Mouse (Mus musculus): Measurements from ENCODE around the gene Btnl1. TPM values are rescaled to one million over a fixed set of nuclear protein-coding genes. Genes with fewer than 3 reads are reported as not detected.

The Btnl1 gene
- polyA plus RNA-seq, 1 experiment from 2014 or later = not detected

DNA sequence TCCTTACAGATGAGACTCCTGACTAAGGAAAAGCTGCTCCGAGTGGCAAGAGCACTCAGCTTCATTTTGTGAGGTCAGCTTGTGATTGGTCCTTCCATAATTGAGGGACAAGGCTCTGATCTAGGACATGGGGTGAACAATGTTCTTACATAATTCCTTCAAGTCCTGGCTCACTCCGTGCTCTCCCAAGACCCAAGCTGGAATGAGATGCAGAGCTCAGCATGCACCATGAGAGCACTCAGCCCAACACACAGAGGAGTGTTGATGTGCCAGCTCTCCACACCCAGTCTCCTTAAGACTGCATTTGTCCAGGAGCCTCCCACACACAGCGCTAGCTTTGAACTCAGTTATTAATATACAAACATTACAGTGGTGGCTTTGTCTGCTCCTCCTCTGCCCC, 7.8 kb downstream of the Btnl1 start:
- DNase-seq (ENCODE audit: low read depth, low spot score) (no peak), ATAC-seq (no peak)
- ChIA-PET CTCF (interaction anchor here (1.1 kb wide), 1 partner anchor 10 kb away, joined by 3 read pairs; no protein-coding TSS in a partner anchor), POLR2A (no interaction called here)
- no peak for TF ChIP-seq CTCF (IDR thresholded peaks at IDR 0.05)
- peaks cover 45% of the 10 kb centered on the region for H3K27me3 ChIP-seq
- in situ Hi-C loops (cut with MboI; ENCODE audit: low pct_unique_long_range_greater_than_20kb) = no loop called here

DNA sequence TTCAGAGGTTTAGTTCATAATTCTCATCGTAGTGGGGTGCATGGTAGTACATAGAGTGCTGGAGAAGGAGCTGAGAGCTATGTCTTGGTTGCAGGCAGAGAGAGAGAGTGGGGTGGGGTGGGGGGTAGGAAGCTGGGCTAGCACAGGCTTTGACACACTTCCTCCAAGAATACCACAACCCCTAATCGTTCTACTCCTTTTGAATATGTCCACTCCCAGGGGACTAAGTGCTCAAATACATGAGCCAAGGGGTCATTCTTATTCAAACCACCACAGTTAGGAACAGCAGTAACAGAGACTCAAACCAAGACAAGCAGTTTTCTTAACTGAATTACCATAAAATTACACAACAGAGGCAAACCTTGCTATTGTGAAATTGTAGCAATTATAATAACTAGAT, 9.7 kb downstream of the Btnl1 start:
- no peak for ATAC-seq
- in situ Hi-C loops (cut with MboI; ENCODE audit: low pct_unique_long_range_greater_than_20kb) = no loop called here
- ChIA-PET POLR2A (no interaction called here), CTCF (no interaction called here)
- H3K27me3 ChIP-seq = peaks cover 58% of the 10 kb centered on the region
- TF ChIP-seq CTCF (IDR thresholded peaks at IDR 0.05) = no peak
- DNase-seq (ENCODE audit: low read depth, low spot score) = no peak

DNA sequence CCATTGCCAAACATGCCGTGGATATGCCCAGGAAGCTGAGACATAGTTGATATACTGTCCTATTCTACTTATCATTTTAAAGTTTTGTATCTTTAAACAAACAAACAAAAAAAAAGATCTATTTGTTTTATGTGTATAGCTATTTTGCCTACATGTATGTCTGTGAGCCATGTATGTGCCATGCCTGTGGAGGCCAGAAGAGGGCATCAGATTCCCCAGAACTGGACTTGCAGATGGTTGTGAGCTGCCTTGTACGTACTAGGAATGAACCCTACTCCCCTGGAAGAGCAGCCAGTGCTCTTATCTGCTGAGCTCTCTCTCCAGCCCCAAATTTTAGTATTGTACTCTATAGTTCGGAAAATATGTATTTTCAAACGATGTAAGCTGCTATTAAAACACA, 11.6 kb downstream of the Btnl1 start:
- DNase-seq (ENCODE audit: low read depth, low spot score) = no peak
- in situ Hi-C loops (cut with MboI; ENCODE audit: low pct_unique_long_range_greater_than_20kb) = no loop called here
- H3K27me3 ChIP-seq = peaks cover 61% of the 10 kb centered on the region
- ATAC-seq = no peak
- peak; percentile 64 for TF ChIP-seq CTCF (IDR thresholded peaks at IDR 0.05)
- ChIA-PET CTCF (no interaction called here), POLR2A (no interaction called here)

DNA sequence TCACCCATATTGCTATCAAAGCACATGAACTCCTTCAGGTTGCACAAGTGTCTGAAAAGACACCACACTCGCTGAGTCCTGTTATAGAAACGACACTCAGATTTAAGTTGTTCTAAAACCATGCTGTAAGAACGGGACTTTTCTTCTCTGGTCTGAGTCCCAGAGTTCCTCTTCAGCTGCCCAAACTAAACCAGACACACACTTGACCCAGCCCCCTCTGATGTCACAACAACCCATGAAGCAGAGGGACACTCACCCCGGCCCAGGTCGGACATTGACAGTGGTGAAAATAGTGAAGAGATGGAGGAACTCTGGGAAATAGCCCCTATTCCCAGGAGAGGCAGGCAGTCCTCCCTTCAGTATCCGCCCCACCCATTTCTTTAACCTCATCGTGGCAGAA, 14.6 kb downstream of the Btnl1 start:
- POLR2A ChIA-PET = no interaction called here
- ATAC-seq = no peak
- TF ChIP-seq CTCF (IDR thresholded peaks at IDR 0.05) = no peak
- in situ Hi-C loops (cut with MboI; ENCODE audit: low pct_unique_long_range_greater_than_20kb) = no loop called here
- CTCF ChIA-PET = no interaction called here
- no peak for DNase-seq (ENCODE audit: low read depth, low spot score)
- H3K27me3 ChIP-seq = peaks cover 51% of the 10 kb centered on the region

DNA sequence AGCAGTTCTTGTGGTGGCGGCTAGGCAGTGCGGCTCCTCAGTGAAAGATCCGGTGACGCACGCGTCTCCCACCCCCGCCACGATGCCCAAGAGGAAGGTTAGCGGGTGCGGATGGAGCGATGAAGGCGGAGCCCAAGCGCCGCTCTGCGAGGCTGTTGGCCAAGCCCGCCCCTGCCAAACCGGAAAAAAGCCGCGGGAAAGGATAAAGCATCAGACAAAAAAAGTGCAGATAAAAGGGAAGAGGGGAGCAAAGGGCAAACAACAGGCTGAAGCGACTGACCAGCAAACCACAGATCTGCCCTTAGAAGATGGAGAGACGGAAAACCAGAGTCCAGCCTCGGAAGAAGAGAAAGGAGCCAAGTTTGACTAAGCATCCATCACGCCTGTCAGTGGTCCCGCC, 15.4 kb downstream of the Btnl1 start:
- in situ Hi-C loops (cut with MboI; ENCODE audit: low pct_unique_long_range_greater_than_20kb) = no loop called here
- ChIA-PET POLR2A (interaction anchor here (0.6 kb wide), 1 partner anchor 18 kb away, joined by 4 read pairs; no protein-coding TSS in a partner anchor), CTCF (no interaction called here)
- DNase-seq (ENCODE audit: low read depth, low spot score) = no peak
- TF ChIP-seq CTCF (IDR thresholded peaks at IDR 0.05) = no peak
- ATAC-seq = no peak
- peaks cover 51% of the 10 kb centered on the region for H3K27me3 ChIP-seq

DNA sequence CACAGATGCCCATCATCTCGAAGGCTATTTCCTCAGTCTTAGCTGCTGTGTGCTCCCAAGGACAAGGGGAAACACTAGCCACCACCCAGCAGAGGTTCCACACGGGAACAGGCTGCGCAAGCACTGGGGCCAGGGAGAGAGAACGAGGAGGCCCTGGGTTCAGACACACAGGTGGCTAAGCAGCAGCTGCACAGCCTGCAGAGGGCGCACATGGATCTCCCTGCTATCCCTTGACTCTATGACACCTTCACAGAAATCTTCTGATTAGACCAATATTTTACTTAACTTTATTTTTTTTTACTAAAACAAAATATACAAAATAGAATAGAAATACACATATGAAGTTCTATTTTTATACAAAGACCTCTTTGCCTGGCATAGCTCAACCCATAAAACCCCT, 20.4 kb downstream of the Btnl1 start:
- no peak for DNase-seq (ENCODE audit: low read depth, low spot score)
- CTCF ChIA-PET = no interaction called here
- in situ Hi-C loops (cut with MboI; ENCODE audit: low pct_unique_long_range_greater_than_20kb) = no loop called here
- no peak for ATAC-seq
- H3K27me3 ChIP-seq = peaks cover 56% of the 10 kb centered on the region
- POLR2A ChIA-PET = no interaction called here
- no peak for TF ChIP-seq CTCF (IDR thresholded peaks at IDR 0.05)

DNA sequence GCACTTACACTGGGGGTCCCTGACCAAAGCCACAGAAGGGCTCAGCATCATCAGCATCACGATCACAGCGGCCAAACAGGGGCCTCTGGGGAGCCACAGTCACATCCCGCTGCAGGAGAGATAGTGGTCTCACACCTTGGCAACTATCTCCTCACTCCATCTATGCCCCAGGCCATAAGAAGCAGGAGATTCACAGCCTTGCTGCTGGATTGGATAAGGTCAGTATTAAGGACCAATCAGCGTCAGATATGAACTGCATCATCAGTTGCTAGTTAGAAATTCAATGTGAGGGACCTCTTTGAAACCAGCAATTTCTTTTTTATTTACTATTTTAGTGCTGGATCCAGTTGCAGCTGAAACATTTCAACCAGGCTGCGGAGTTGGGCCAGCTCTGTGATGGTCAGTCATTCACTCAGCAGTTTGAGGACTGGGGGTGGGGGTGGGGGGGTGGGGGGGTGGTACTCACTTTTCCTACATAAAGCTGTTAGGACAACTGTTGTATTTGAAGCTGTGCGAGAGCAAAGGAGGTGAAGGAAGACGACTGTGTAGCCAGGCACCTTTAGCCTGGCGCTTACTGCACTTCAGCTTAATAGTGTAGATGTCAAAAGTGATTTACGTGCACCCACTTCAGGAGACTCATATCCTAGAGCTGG, 21.3 kb downstream of the Btnl1 start:
- TF ChIP-seq CTCF (IDR thresholded peaks at IDR 0.05) = no peak
- CTCF ChIA-PET = interaction anchor here (0.9 kb wide), 1 partner anchor 20 kb away, joined by 3 read pairs; no protein-coding TSS in a partner anchor
- POLR2A ChIA-PET = no interaction called here
- no peak for ATAC-seq
- DNase-seq (ENCODE audit: low read depth, low spot score) = no peak
- peaks cover 63% of the 10 kb centered on the region for H3K27me3 ChIP-seq
- in situ Hi-C loops (cut with MboI; ENCODE audit: low pct_unique_long_range_greater_than_20kb) = no loop called here

DNA sequence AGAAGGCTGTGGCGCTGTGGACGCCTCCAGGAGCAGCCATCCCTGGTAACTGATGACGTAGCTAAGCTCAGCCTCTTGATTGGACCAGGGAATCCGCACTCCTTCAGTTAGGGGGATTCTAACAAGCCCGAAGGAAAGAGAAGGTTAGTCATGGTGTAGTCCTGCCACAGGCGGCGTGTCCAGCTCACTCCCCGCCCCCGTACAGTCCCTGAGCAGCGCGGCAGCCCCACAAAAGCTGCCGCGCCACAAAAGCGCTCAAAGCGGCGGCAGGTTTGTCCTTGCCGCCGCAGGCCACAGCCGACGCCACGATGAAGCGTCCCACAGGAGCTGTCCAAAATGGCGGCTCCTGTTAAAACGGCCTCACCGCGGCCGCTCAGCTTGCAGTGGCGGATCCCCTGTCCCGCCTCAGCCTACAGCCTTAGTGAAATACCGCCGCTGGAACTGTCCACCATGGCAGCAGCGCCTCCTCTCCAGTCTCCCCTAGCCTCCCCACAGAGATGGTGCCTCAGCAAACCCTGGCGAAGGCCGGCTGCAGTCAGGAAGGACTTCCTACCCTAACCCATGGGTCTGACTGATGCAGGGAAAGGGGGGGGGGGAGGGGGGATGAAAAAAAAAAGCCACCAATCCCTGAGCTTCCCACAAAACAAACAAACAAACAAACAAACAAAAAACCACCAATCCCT, 21.9 kb downstream of the Btnl1 start, which contains the start of gene BC051142:
Gene BC051142 (plus strand): TSS at position 110 of the 683 bp plus-strand sequence.
- CTCF ChIA-PET = interaction anchor here (0.9 to 1.5 kb wide), 2 partner anchors 13 to 20 kb away, joined by 3 to 5 read pairs; no protein-coding TSS in a partner anchor
- H3K27me3 ChIP-seq = peaks cover 63% of the 10 kb centered on the region
- no peak for DNase-seq (ENCODE audit: low read depth, low spot score)
- no peak for TF ChIP-seq CTCF (IDR thresholded peaks at IDR 0.05)
- in situ Hi-C loops (cut with MboI; ENCODE audit: low pct_unique_long_range_greater_than_20kb) = no loop called here
- POLR2A ChIA-PET = no interaction called here
- no peak for ATAC-seq

DNA sequence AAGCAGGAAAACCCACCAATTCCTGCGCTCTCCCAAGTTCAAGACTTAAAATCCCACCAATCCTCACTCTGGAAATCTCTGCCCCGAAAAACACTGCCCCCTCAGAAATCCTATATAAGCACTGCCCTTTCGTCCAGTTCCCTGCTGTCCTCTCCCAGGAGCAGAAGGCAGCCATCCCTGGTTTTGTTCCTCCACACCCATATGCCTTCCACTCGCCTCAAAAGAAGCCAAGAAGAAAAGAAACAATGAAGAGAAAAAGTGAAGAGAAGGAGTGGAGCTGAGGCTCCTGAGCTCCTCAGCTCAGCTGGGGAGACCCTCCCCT, 22.4 kb downstream of the Btnl1 start:
- DNase-seq (ENCODE audit: low read depth, low spot score) (no peak), ATAC-seq (no peak)
- ChIA-PET POLR2A (no interaction called here), CTCF (interaction anchor here (1.5 kb wide), 1 partner anchor 12 kb away, joined by 5 read pairs; no protein-coding TSS in a partner anchor)
- in situ Hi-C loops (cut with MboI; ENCODE audit: low pct_unique_long_range_greater_than_20kb) = no loop called here
- H3K27me3 ChIP-seq = peaks cover 59% of the 10 kb centered on the region
- TF ChIP-seq CTCF (IDR thresholded peaks at IDR 0.05) = no peak

DNA sequence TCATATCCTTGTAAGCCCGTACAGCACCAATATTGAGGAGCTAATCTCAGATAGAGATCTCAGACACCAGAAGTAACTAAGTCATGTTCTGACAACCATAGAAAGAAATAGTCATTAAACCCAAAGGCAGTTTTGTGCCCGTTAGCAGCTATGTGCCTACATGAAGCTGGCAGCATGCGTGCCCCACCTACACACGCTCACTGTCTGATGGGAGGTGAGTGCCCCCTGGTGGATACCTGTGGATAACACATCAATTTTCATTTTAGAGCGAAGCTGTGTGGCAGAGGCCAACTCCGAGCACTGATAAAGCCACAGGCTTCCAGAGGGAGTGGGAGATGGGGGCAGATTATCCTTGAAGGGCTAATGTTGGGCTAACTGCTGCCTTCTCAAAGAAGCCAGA, 34.2 kb downstream of the Btnl1 start:
- POLR2A ChIA-PET = no interaction called here
- ATAC-seq (no peak), DNase-seq (ENCODE audit: low read depth, low spot score) (no peak)
- CTCF ChIA-PET = interaction anchor here (1.2 to 1.8 kb wide), 5 partner anchors 12 to 160 kb away, joined by 3 to 5 read pairs (median 4); no protein-coding TSS in a partner anchor
- peaks cover 65% of the 10 kb centered on the region for H3K27me3 ChIP-seq
- in situ Hi-C loops (cut with MboI; ENCODE audit: low pct_unique_long_range_greater_than_20kb) = no loop called here
- TF ChIP-seq CTCF (IDR thresholded peaks at IDR 0.05) = peak; percentile 84

DNA sequence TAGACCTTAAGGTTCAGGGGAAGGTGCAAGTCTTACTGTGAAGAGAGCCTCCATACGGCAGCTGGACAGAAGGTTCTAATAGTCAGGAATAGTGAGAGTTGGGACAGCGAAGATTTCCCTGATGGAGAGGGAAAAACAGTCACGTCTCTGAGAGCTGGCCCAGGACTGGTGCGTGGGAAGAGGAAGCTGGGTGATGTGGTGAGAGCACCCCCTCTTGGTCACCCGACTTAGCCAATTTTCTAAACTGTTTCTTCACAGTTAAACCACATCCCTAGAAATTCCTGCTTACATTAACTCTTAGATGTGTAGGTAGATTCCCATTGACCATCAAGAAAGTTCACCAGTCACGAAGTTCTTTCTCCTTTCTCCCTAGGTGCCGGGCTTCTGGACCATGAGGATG, 43.1 kb downstream of the Btnl1 start:
- TF ChIP-seq CTCF (IDR thresholded peaks at IDR 0.05) = no peak
- DNase-seq (ENCODE audit: low read depth, low spot score) (no peak), ATAC-seq (no peak)
- H3K27me3 ChIP-seq = peaks cover 77% of the 10 kb centered on the region
- in situ Hi-C loops (cut with MboI; ENCODE audit: low pct_unique_long_range_greater_than_20kb) = no loop called here
- CTCF ChIA-PET = no interaction called here
- POLR2A ChIA-PET = no interaction called here

Data from Patski (cell line).